Mouse (Mus musculus): ENCODE measurements around the gene Iscu. TPM values are rescaled to one million over a fixed set of nuclear protein-coding genes. Genes with fewer than 3 reads are reported as not detected.

Gene Iscu
- polyA plus RNA-seq, 1 experiment from 2014 or later, result 112 TPM

- Histone ChIP-seq H3K4me3 (ENCODE audit: low read depth, low read length) (no peak overlapping the region), H3K9ac (ENCODE audit: low read length) (no peak overlapping the region), H3K36me3 (ENCODE audit: control insufficient read depth, insufficient read depth, low read length) (no peaks in the 10 kb centered on the region), H3K4me2 (ENCODE audit: low read depth, severe bottlenecking) (no peak overlapping the region), H3K27ac (replicated peaks; ENCODE audit: low read depth, low read length) (no peak overlapping the region), H3K4me1 (ENCODE audit: control insufficient read depth, insufficient read depth, low read length) (peaks cover 4% of the 10 kb centered on the region; the same call in 1 of the 2 replicates), H3K9me3 (ENCODE audit: control insufficient read depth, low read length) (no peaks in the 10 kb centered on the region), H3K27me3 (ENCODE audit: control insufficient read depth, insufficient read depth, low read length) (no peaks in the 10 kb centered on the region)
- 59% methylated on average over 7 of the region's 7 CpGs for WGBS
- DNase-seq (ENCODE audit: low spot score) (no peak), ATAC-seq (ENCODE audit: insufficient number of reproducible peaks, low FRiP score, low TSS enrichment, low read depth) (no peak)
Measured at GRCm38 (mm10) chr5:113730641-113731121, 41.9 kb upstream of the Iscu start.

- Histone ChIP-seq H3K27me3 (ENCODE audit: control insufficient read depth, insufficient read depth, low read length) (no peaks in the 10 kb centered on the region), H3K9ac (ENCODE audit: low read length) (no peak overlapping the region), H3K27ac (replicated peaks; ENCODE audit: low read depth, low read length) (no peak overlapping the region), H3K9me3 (ENCODE audit: control insufficient read depth, low read length) (no peaks in the 10 kb centered on the region), H3K36me3 (ENCODE audit: control insufficient read depth, insufficient read depth, low read length) (no peaks in the 10 kb centered on the region), H3K4me1 (ENCODE audit: control insufficient read depth, insufficient read depth, low read length) (peaks cover 5% of the 10 kb centered on the region), H3K4me2 (ENCODE audit: low read depth, severe bottlenecking) (no peak overlapping the region), H3K4me3 (ENCODE audit: low read depth, low read length) (no peak overlapping the region)
- DNase-seq (ENCODE audit: low spot score) (no peak), ATAC-seq (ENCODE audit: insufficient number of reproducible peaks, low FRiP score, low TSS enrichment, low read depth) (no peak)
- 89% methylated on average over 7 of the region's 7 CpGs for WGBS
Measured at GRCm38 (mm10) chr5:113731174-113731573, 41.4 kb upstream of the Iscu start.

GRCm38 (mm10) chr5:113732182-113732581 is 40.4 kb upstream of the Iscu start:
- no peak overlapping the region for H3K4me3 ChIP-seq (ENCODE audit: low read depth, low read length)
- peak; percentile 75 for DNase-seq (ENCODE audit: low spot score)
- no peak for ATAC-seq (ENCODE audit: insufficient number of reproducible peaks, low FRiP score, low TSS enrichment, low read depth)
- no peaks in the 10 kb centered on the region for H3K27me3 ChIP-seq (ENCODE audit: control insufficient read depth, insufficient read depth, low read length)
- peaks cover 12% of the 10 kb centered on the region for H3K4me1 ChIP-seq (ENCODE audit: control insufficient read depth, insufficient read depth, low read length)
- 31% methylated on average over 6 of the region's 6 CpGs for WGBS
- H3K9me3 ChIP-seq (ENCODE audit: control insufficient read depth, low read length), result no peaks in the 10 kb centered on the region
- no peak overlapping the region for H3K9ac ChIP-seq (ENCODE audit: low read length)
- H3K27ac ChIP-seq (replicated peaks; ENCODE audit: low read depth, low read length), result no peak overlapping the region
- no peak overlapping the region for H3K4me2 ChIP-seq (ENCODE audit: low read depth, severe bottlenecking)
- no peaks in the 10 kb centered on the region for H3K36me3 ChIP-seq (ENCODE audit: control insufficient read depth, insufficient read depth, low read length)

GRCm38 (mm10) chr5:113734376-113734775 is 38.2 kb upstream of the Iscu start:
- no peak for ATAC-seq (ENCODE audit: insufficient number of reproducible peaks, low FRiP score, low TSS enrichment, low read depth)
- H3K27ac ChIP-seq (replicated peaks; ENCODE audit: low read depth, low read length), result no peak overlapping the region

GRCm38 (mm10) chr5:113735023-113735344 is 37.6 kb upstream of the Iscu start:
- DNase-seq (ENCODE audit: low spot score) (no peak), ATAC-seq (ENCODE audit: insufficient number of reproducible peaks, low FRiP score, low TSS enrichment, low read depth) (no peak; the same call in 1 of the 2 replicates)
- peak overlapping the region; percentile 45 for H3K4me2 ChIP-seq (ENCODE audit: low read depth, severe bottlenecking)
- peak overlapping the region; percentile 86 for H3K27ac ChIP-seq (replicated peaks; ENCODE audit: low read depth, low read length)
- peak overlapping the region; percentile 57; the same call in 1 of the 2 replicates for H3K4me3 ChIP-seq (ENCODE audit: low read depth, low read length)
- 0 out of 2 replicates have a peak, but pooled peaks cover 3% of the 10 kb centered on the region for H3K36me3 ChIP-seq (ENCODE audit: control insufficient read depth, insufficient read depth, low read length)
- H3K4me1 ChIP-seq (ENCODE audit: control insufficient read depth, insufficient read depth, low read length), result peaks cover 12% of the 10 kb centered on the region
- no peaks in the 10 kb centered on the region for H3K9me3 ChIP-seq (ENCODE audit: control insufficient read depth, low read length)
- WGBS, result 35% methylated on average over 7 of the region's 7 CpGs
- peak overlapping the region; percentile 56; the same call in 1 of the 2 replicates for H3K9ac ChIP-seq (ENCODE audit: low read length)
- H3K27me3 ChIP-seq (ENCODE audit: control insufficient read depth, insufficient read depth, low read length), result no peaks in the 10 kb centered on the region

More at GRCm38 (mm10) chr5:113734376-113734775, 38.2 kb upstream of the Iscu start:
- no peak for DNase-seq (ENCODE audit: low spot score)
- Histone ChIP-seq H3K27me3 (ENCODE audit: control insufficient read depth, insufficient read depth, low read length) (no peaks in the 10 kb centered on the region), H3K4me3 (ENCODE audit: low read depth, low read length) (no peak overlapping the region), H3K36me3 (ENCODE audit: control insufficient read depth, insufficient read depth, low read length) (0 out of 2 replicates have a peak, but pooled peaks cover 3% of the 10 kb centered on the region), H3K9ac (ENCODE audit: low read length) (no peak overlapping the region), H3K4me1 (ENCODE audit: control insufficient read depth, insufficient read depth, low read length) (peaks cover 12% of the 10 kb centered on the region), H3K9me3 (ENCODE audit: control insufficient read depth, low read length) (no peaks in the 10 kb centered on the region), H3K4me2 (ENCODE audit: low read depth, severe bottlenecking) (no peak overlapping the region)
- WGBS, result 64% methylated on average over 5 of the region's 5 CpGs

GRCm38 (mm10) chr5:113735345-113736112 is 37.0 kb upstream of the Iscu start, which contains the start of gene Ficd:
Gene Ficd (plus strand): TSS chr5:113735803.
- peak within 1 kb of the TSS; percentile 72 for H3K4me2 ChIP-seq (ENCODE audit: low read depth, severe bottlenecking)
- ATAC-seq (ENCODE audit: insufficient number of reproducible peaks, low FRiP score, low TSS enrichment, low read depth) (peak; percentile 94), DNase-seq (ENCODE audit: low spot score) (peak; percentile 98)
- 0 out of 2 replicates have a peak, but pooled peaks cover 3% of the 10 kb centered on the region for H3K36me3 ChIP-seq (ENCODE audit: control insufficient read depth, insufficient read depth, low read length)
- peak within 1 kb of the TSS; percentile 57 for H3K4me3 ChIP-seq (ENCODE audit: low read depth, low read length)
- peaks cover 8% of the 10 kb centered on the region for H3K4me1 ChIP-seq (ENCODE audit: control insufficient read depth, insufficient read depth, low read length)
- WGBS, result under 1% methylated on average over 71 of the region's 71 CpGs
- peak within 1 kb of the TSS; percentile 86 for H3K27ac ChIP-seq (replicated peaks; ENCODE audit: low read depth, low read length)
- no peaks in the 10 kb centered on the region for H3K9me3 ChIP-seq (ENCODE audit: control insufficient read depth, low read length)
- no peaks in the 10 kb centered on the region for H3K27me3 ChIP-seq (ENCODE audit: control insufficient read depth, insufficient read depth, low read length)
- peak within 1 kb of the TSS; percentile 58 for H3K9ac ChIP-seq (ENCODE audit: low read length)

GRCm38 (mm10) chr5:113736113-113736502 is 36.4 kb upstream of the Iscu start:
- 8% methylated on average over 10 of the region's 10 CpGs for WGBS
- 0 out of 2 replicates have a peak, but pooled peaks have one; percentile 1 for ATAC-seq (ENCODE audit: insufficient number of reproducible peaks, low FRiP score, low TSS enrichment, low read depth)
- Histone ChIP-seq H3K27ac (replicated peaks; ENCODE audit: low read depth, low read length) (peak overlapping the region; percentile 86), H3K4me1 (ENCODE audit: control insufficient read depth, insufficient read depth, low read length) (peaks cover 8% of the 10 kb centered on the region), H3K36me3 (ENCODE audit: control insufficient read depth, insufficient read depth, low read length) (0 out of 2 replicates have a peak, but pooled peaks cover 3% of the 10 kb centered on the region), H3K9ac (ENCODE audit: low read length) (peak overlapping the region; percentile 58), H3K4me3 (ENCODE audit: low read depth, low read length) (peak overlapping the region; percentile 57), H3K4me2 (ENCODE audit: low read depth, severe bottlenecking) (peak overlapping the region; percentile 72), H3K27me3 (ENCODE audit: control insufficient read depth, insufficient read depth, low read length) (no peaks in the 10 kb centered on the region), H3K9me3 (ENCODE audit: control insufficient read depth, low read length) (no peaks in the 10 kb centered on the region)
- no peak for DNase-seq (ENCODE audit: low spot score)

GRCm38 (mm10) chr5:113736522-113737164 is 35.9 kb upstream of the Iscu start:
- peak overlapping the region; percentile 47; the same call in 1 of the 2 replicates for H3K27ac ChIP-seq (replicated peaks; ENCODE audit: low read depth, low read length)
- H3K27me3 ChIP-seq (ENCODE audit: control insufficient read depth, insufficient read depth, low read length), result no peaks in the 10 kb centered on the region
- DNase-seq (ENCODE audit: low spot score) (no peak), ATAC-seq (ENCODE audit: insufficient number of reproducible peaks, low FRiP score, low TSS enrichment, low read depth) (no peak)
- H3K36me3 ChIP-seq (ENCODE audit: control insufficient read depth, insufficient read depth, low read length), result 0 out of 2 replicates have a peak, but pooled peaks cover 4% of the 10 kb centered on the region
- peak overlapping the region; percentile 57 for H3K4me3 ChIP-seq (ENCODE audit: low read depth, low read length)
- H3K9me3 ChIP-seq (ENCODE audit: control insufficient read depth, low read length), result no peaks in the 10 kb centered on the region
- peak overlapping the region; percentile 72 for H3K4me2 ChIP-seq (ENCODE audit: low read depth, severe bottlenecking)
- H3K4me1 ChIP-seq (ENCODE audit: control insufficient read depth, insufficient read depth, low read length), result peaks cover 8% of the 10 kb centered on the region
- WGBS, result 50% methylated on average over 15 of the region's 15 CpGs
- H3K9ac ChIP-seq (ENCODE audit: low read length), result peak overlapping the region; percentile 58; the same call in 1 of the 2 replicates

Data from limb, embryonic 11.5 days (tissue).